Mouse (Mus musculus) embryo, embryonic 10.5 days (tissue): ENCODE measurements around the gene Gm15097.
"Not testable (repeated sequence)": the region's sequence is repeated elsewhere in the genome, so short reads cannot be mapped to it uniquely, and the experiment has no call there.

Experiments
- DNase-seq: peaks from one replicate; pipeline ENCODE4 v3.0.0-alpha.2; 2015; ENCODE audit warnings: low spot score

Gene Gm15097

GRCm38 (mm10) chrX:149784173-149784572 is at the start of gene Gm15097:
Gm15097 (plus strand) TSS chrX:149784473.
- not testable (repeated sequence) for DNase-seq

- DNase-seq: not testable (repeated sequence)
These were observed 21.4 kb upstream of the Gm15097 start for GRCm38 (mm10) chrX:149762853-149763252.

GRCm38 (mm10) chrX:149811178-149811577 is 26.9 kb downstream of the Gm15097 start:
- not testable (repeated sequence) for DNase-seq
